Mouse (Mus musculus): ENCODE measurements around the gene Prr5.

DNA sequence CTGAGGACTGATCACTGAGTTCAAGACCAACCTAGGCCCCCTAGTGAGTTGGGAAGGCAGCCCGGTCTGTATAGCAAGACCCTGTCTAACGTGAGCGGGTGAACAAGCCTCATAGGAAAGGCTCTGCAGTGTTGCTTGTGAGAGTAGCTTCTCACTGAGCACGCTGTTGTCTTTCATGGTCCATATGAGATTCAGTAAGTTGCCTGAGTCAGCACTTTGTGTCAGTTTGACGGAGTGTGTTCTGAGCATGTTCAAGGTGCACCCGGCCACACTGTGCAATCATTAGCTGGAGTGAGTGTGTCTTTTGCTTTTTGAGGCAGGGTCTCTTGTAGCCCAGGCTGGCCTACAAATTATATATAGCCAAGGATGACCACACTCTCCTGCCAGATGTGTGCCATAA is 22.1 kb downstream of the Prr5 start:
- TF ChIP-seq CTCF (IDR thresholded peaks at IDR 0.05; ENCODE audit: low read depth) (no peak), EP300 (IDR thresholded peaks at IDR 0.05; ENCODE audit: low read depth) (no peak)
